Mouse (Mus musculus): ENCODE data around the gene Fmnl2. TPM values are rescaled to one million over a fixed set of nuclear protein-coding genes. Genes with fewer than 3 reads are reported as not detected.

The Fmnl2 gene
- polyA plus RNA-seq (2012; ENCODE audit: insufficient read depth, insufficient read length, low replicate concordance, missing spikeins): not detected in 2 replicates

- WGBS: 1% methylated on average over 114 of the region's 114 CpGs
- Histone ChIP-seq H3K4me1 (ENCODE audit: control insufficient read depth, insufficient read depth, low read length) (peaks cover 22% of the 10 kb centered on the region), H3K27ac (ENCODE audit: insufficient read depth, low read depth, low read length) (no peak within 1 kb of the TSS), H3K4me3 (ENCODE audit: insufficient read depth, low read depth, low read length) (peak within 1 kb of the TSS; percentile 83)
- TF ChIP-seq CTCF (IDR thresholded peaks at IDR 0.05; ENCODE audit: insufficient read depth, low read depth, low read length) (no peak), POLR2A (IDR thresholded peaks at IDR 0.05; ENCODE audit: insufficient read depth, low read depth, low read length) (peak; percentile 42)
Measured at GRCm38 (mm10) chr2:52857611-52858528, at the start of gene Fmnl2. TSS of gene Fmnl2 (plus strand) at chr2:52857860.

GRCm38 (mm10) chr2:52809988-52810387, 47.7 kb upstream of the Fmnl2 start:
- Histone ChIP-seq H3K27ac (ENCODE audit: insufficient read depth, low read depth, low read length) (no peak overlapping the region), H3K4me1 (ENCODE audit: control insufficient read depth, insufficient read depth, low read length) (no peaks in the 10 kb centered on the region), H3K4me3 (ENCODE audit: insufficient read depth, low read depth, low read length) (no peak overlapping the region)
- WGBS: 91% methylated on average over 5 of the region's 5 CpGs
- no peak for TF ChIP-seq POLR2A (IDR thresholded peaks at IDR 0.05; ENCODE audit: insufficient read depth, low read depth, low read length)
- TF ChIP-seq CTCF (IDR thresholded peaks at IDR 0.05; ENCODE audit: insufficient read depth, low read depth, low read length): no peak

DNA sequence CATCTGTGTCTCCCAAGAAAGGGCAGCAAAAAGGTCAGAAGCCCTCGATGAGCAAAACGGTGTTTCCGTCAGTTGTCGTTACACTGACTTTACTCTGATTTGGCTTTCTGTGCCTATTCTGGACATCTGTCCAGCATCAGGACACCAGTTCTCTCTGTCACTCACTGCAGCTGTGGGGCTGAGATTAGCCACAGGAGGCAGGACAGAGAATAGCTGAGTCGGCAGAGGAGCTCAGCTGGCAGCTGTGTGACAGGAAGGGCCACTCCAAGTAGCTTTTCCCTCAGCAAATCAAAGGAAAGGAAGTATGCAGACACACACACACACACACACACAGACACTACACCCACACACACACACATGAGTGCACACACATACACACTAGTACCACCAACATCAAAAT, 46.0 kb upstream of the Fmnl2 start:
- WGBS: 71% methylated on average over 5 of the region's 5 CpGs
- TF ChIP-seq POLR2A (IDR thresholded peaks at IDR 0.05; ENCODE audit: insufficient read depth, low read depth, low read length) (no peak), CTCF (IDR thresholded peaks at IDR 0.05; ENCODE audit: insufficient read depth, low read depth, low read length) (no peak)
- no peak overlapping the region for H3K27ac ChIP-seq (ENCODE audit: insufficient read depth, low read depth, low read length)
- H3K4me3 ChIP-seq (ENCODE audit: insufficient read depth, low read depth, low read length): no peak overlapping the region
- no peaks in the 10 kb centered on the region for H3K4me1 ChIP-seq (ENCODE audit: control insufficient read depth, insufficient read depth, low read length)

GRCm38 (mm10) chr2:52817341-52817740, 40.3 kb upstream of the Fmnl2 start:
- TF ChIP-seq POLR2A (IDR thresholded peaks at IDR 0.05; ENCODE audit: insufficient read depth, low read depth, low read length): no peak
- no peak for TF ChIP-seq CTCF (IDR thresholded peaks at IDR 0.05; ENCODE audit: insufficient read depth, low read depth, low read length)
- Histone ChIP-seq H3K27ac (ENCODE audit: insufficient read depth, low read depth, low read length) (no peak overlapping the region), H3K4me1 (ENCODE audit: control insufficient read depth, insufficient read depth, low read length) (no peaks in the 10 kb centered on the region), H3K4me3 (ENCODE audit: insufficient read depth, low read depth, low read length) (no peak overlapping the region)
- WGBS: 95% methylated on average over 1 of the region's 1 CpGs

DNA sequence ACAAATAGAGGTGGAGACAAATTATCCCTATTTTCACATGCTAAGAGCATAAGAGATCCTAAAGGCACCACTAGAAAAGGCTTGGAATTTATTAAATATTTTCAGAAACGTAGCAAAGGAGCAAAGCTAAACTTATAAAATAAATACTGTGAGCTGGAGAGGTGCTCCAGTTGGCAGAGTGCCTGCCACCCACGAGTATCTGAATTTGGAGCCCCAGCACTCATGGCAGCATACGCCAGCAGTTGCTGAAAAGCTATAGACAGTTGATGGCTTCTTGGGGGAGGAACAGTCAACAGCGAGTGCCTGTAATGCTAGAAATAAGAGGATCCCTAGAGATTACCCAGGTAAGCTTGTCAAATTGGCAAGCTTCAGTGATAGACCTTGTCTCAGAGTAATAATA, 38.7 kb upstream of the Fmnl2 start:
- Histone ChIP-seq H3K27ac (ENCODE audit: insufficient read depth, low read depth, low read length) (no peak overlapping the region), H3K4me3 (ENCODE audit: insufficient read depth, low read depth, low read length) (no peak overlapping the region), H3K4me1 (ENCODE audit: control insufficient read depth, insufficient read depth, low read length) (no peaks in the 10 kb centered on the region)
- WGBS: 77% methylated on average over 4 of the region's 4 CpGs
- TF ChIP-seq POLR2A (IDR thresholded peaks at IDR 0.05; ENCODE audit: insufficient read depth, low read depth, low read length) (no peak), CTCF (IDR thresholded peaks at IDR 0.05; ENCODE audit: insufficient read depth, low read depth, low read length) (no peak)

DNA sequence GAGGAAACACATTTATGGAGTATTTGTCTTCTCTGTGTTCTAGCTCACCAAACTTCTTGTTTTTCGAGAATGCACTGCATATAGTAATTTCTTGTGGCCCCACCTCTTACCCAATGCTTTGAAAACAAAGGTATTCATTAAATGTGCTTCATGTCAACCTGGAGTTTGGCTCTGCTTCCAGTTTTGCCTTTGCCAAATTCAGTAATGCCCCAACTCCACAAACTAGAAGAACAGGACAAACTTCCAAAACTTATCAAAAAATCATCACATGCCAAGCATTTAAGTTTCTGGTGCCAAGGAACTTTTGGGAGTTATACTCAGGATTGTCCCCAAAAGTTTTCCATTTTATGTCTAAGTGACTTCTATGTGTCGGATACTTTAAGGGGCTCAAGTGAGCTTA, 35.4 kb upstream of the Fmnl2 start:
- no peak overlapping the region for H3K4me3 ChIP-seq (ENCODE audit: insufficient read depth, low read depth, low read length)
- TF ChIP-seq POLR2A (IDR thresholded peaks at IDR 0.05; ENCODE audit: insufficient read depth, low read depth, low read length) (no peak), CTCF (IDR thresholded peaks at IDR 0.05; ENCODE audit: insufficient read depth, low read depth, low read length) (no peak)
- WGBS: 82% methylated on average over 2 of the region's 2 CpGs
- H3K4me1 ChIP-seq (ENCODE audit: control insufficient read depth, insufficient read depth, low read length): no peaks in the 10 kb centered on the region
- no peak overlapping the region for H3K27ac ChIP-seq (ENCODE audit: insufficient read depth, low read depth, low read length)

GRCm38 (mm10) chr2:52828077-52828476, 29.6 kb upstream of the Fmnl2 start:
- no peak for TF ChIP-seq CTCF (IDR thresholded peaks at IDR 0.05; ENCODE audit: insufficient read depth, low read depth, low read length)
- no peak for TF ChIP-seq POLR2A (IDR thresholded peaks at IDR 0.05; ENCODE audit: insufficient read depth, low read depth, low read length)

DNA sequence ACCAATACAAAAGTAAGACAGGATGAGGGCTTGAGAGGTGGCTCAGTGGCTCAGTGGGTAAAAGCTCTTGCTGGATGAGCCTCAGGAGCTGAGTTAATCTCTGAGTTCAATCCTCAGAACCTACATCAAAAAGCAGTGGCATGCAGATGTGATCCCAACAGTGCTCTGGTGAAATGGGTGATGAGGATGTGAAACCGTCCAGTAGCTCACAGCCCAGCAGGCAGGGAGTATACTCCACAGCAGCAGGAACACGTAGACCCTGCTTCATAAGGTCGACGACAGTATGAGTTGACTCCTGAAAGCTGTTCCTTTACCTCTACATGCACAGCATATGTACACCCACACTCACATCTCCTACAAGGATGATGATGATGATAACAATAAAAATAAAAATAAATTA, 27.1 kb upstream of the Fmnl2 start:
- WGBS: 93% methylated on average over 4 of the region's 4 CpGs
- no peak overlapping the region for H3K27ac ChIP-seq (ENCODE audit: insufficient read depth, low read depth, low read length)
- no peak for TF ChIP-seq CTCF (IDR thresholded peaks at IDR 0.05; ENCODE audit: insufficient read depth, low read depth, low read length)
- TF ChIP-seq POLR2A (IDR thresholded peaks at IDR 0.05; ENCODE audit: insufficient read depth, low read depth, low read length): no peak
- no peak overlapping the region for H3K4me3 ChIP-seq (ENCODE audit: insufficient read depth, low read depth, low read length)
- H3K4me1 ChIP-seq (ENCODE audit: control insufficient read depth, insufficient read depth, low read length): no peaks in the 10 kb centered on the region

More at GRCm38 (mm10) chr2:52828077-52828476, 29.6 kb upstream of the Fmnl2 start:
- no peak overlapping the region for H3K27ac ChIP-seq (ENCODE audit: insufficient read depth, low read depth, low read length)
- no peak overlapping the region for H3K4me3 ChIP-seq (ENCODE audit: insufficient read depth, low read depth, low read length)
- no peaks in the 10 kb centered on the region for H3K4me1 ChIP-seq (ENCODE audit: control insufficient read depth, insufficient read depth, low read length)
- WGBS: 95% methylated on average over 4 of the region's 4 CpGs

DNA sequence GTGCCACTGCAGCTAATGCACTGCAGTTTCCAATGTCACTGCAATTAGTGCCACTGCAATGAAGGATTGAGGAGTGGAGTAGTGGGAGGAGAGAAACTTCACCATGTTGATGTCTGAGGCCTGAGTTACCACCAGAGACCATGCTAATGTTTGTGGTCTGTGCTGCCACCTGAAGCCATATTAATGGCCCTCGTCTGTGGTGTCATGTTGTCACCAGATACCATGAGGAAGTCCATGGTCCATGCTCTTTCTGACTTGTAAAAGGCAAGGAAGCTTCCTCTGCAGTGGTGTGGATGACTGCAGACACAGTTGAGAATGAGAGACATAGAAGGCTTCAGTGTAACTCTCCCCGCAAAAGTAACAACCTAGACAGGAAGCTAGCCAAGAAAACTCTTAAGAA, 26.1 kb upstream of the Fmnl2 start:
- Histone ChIP-seq H3K4me1 (ENCODE audit: control insufficient read depth, insufficient read depth, low read length) (no peaks in the 10 kb centered on the region), H3K27ac (ENCODE audit: insufficient read depth, low read depth, low read length) (no peak overlapping the region), H3K4me3 (ENCODE audit: insufficient read depth, low read depth, low read length) (no peak overlapping the region)
- WGBS: 99% methylated on average over 2 of the region's 2 CpGs
- TF ChIP-seq CTCF (IDR thresholded peaks at IDR 0.05; ENCODE audit: insufficient read depth, low read depth, low read length): no peak
- no peak for TF ChIP-seq POLR2A (IDR thresholded peaks at IDR 0.05; ENCODE audit: insufficient read depth, low read depth, low read length)
